ENCODE assay signal across 8 mouse cellular contexts in the genomic region with DNA sequence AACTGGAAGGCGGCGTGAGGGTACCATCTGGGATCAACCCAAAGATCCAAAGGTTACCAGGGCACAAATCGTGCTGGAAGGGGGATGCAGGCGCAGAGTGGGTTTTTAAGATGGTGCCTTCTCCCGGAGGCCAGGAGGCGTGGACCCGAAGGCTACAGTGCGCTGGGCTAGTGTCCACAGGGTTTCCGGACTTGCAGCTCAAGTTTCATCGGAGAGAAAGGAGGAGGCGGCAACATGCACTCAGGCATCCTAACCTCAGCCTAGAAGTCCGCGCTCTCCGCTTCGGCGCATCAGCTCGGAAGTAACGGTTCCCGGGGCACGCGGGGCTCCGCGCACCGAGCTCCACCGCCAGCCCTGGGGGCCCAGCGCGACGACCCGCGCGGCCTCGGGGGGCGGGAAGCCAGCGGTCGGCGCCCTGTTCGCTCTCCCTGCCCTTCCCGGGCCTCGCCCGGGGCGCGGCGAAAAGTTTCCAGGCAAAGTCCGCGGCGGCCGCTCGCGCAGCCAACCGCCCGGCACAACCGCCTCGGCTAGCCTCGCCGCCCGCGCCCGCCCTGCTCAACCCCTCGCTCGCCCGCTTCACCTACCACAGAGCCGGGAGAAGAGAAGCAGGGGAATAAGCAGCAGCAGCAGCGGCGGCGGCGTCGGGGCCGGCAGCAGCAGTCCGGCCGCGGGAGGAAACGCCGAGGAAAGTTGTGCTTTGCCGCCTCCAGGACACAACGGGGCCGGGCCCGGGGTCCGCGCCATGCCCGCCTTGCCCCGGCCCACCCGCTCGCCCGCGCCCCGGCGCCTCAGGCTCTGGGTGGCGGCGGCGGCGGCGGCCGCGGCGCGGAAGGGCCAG. TPM values are rescaled to one million over a fixed set of nuclear protein-coding genes. Genes with fewer than 3 reads are reported as not detected.
A peak's percentile ranks its signal among the peaks of the same experiment; 100 is the strongest.
DNase-seq lines count a peak whose midpoint lies in the region; ATAC-seq and TF ChIP-seq lines count a peak whose summit lies in the region.

No protein-coding gene starts in this region.

- H3ac ChIP-seq in myocyte (ENCODE audit: control insufficient read depth, insufficient read length), result peak overlapping the region; percentile 27

- intact Hi-C loops in heart, adult 2 months (cut with DNase I), result no loop called here

- no peak for TF ChIP-seq EP300 in heart, adult 2 months (IDR thresholded peaks at IDR 0.05; ENCODE audit: insufficient read depth, low read depth, low read length)

- no peak for TF ChIP-seq CTCF in heart, adult 2 months (IDR thresholded peaks at IDR 0.05)
- no peak; the same call in 1 of the 2 replicates for TF ChIP-seq CTCF in intestine, postnatal 0 days (IDR thresholded peaks at IDR 0.05; ENCODE audit: low read depth)

- H3K79me2 ChIP-seq in heart, adult 2 months (replicated peaks; ENCODE audit: control insufficient read depth, insufficient read depth, low read length), result no peaks in the 10 kb centered on the region
- peaks cover 47% of the 10 kb centered on the region for H3K79me2 ChIP-seq in myocyte (ENCODE audit: control insufficient read depth, insufficient read depth)

- H3K9ac ChIP-seq in embryonic facial prominence, embryonic 13.5 days, result peak overlapping the region; percentile 95
- H3K9ac ChIP-seq in heart, adult 2 months (ENCODE audit: low read depth, low read length), result peak overlapping the region; percentile 78
- peak overlapping the region; percentile 96 for H3K9ac ChIP-seq in intestine, postnatal 0 days (ENCODE audit: low read depth, low read length)

- ATAC-seq in megakaryocyte, adult 5-6 weeks (ENCODE audit: poor library complexity, severe bottlenecking), result no peak
- no peak for ATAC-seq in embryonic facial prominence, embryonic 13.5 days (ENCODE audit: insufficient number of reproducible peaks, insufficient read depth, low FRiP score, low TSS enrichment, low read depth)
- ATAC-seq in intestine, postnatal 0 days, result peak; percentile 73

- TF ChIP-seq POLR2A in heart, adult 2 months (IDR thresholded peaks at IDR 0.05; ENCODE audit: insufficient read depth, low read depth, low read length), result 0 out of 2 replicates have a peak, but pooled peaks have one; percentile 19
- peak; percentile 30 for TF ChIP-seq POLR2A in myocyte (IDR thresholded peaks at IDR 0.05; ENCODE audit: insufficient read length, low read depth)

- peak overlapping the region; percentile 87 for H3K4me2 ChIP-seq in embryonic facial prominence, embryonic 13.5 days
- H3K4me2 ChIP-seq in intestine, postnatal 0 days (replicated peaks; ENCODE audit: low read depth), result peak overlapping the region; percentile 81
- H3K4me2 ChIP-seq in myocyte (ENCODE audit: low read depth), result peak overlapping the region; percentile 65

- peak overlapping the region; percentile 90 for H3K4me3 ChIP-seq in megakaryocyte, embryonic 14.5 days (replicated peaks)
- peak overlapping the region; percentile 89 for H3K4me3 ChIP-seq in embryonic facial prominence, embryonic 13.5 days
- H3K4me3 ChIP-seq in heart, adult 2 months, result peak overlapping the region; percentile 83
- H3K4me3 ChIP-seq in intestine, postnatal 0 days (ENCODE audit: low read depth, low read length), result peak overlapping the region; percentile 91
- peak overlapping the region; percentile 43 for H3K4me3 ChIP-seq in myocyte

- WGBS in embryonic facial prominence, embryonic 13.5 days, result under 1% methylated on average over 93 of the region's 96 CpGs
- under 1% methylated on average over 78 of the region's 96 CpGs for WGBS in heart, adult 2 months
- under 1% methylated on average over 89 of the region's 96 CpGs for WGBS in intestine, postnatal 0 days

- DNase-seq in heart, adult 2 months, result peak; percentile 64 to 69
- peak; percentile 36 for DNase-seq in liver
- peak; percentile 68 for DNase-seq in testis, postnatal 14 days (ENCODE audit: low spot score)

- peaks cover 50% of the 10 kb centered on the region for H3K27me3 ChIP-seq in megakaryocyte, embryonic 14.5 days (replicated peaks)
- H3K27me3 ChIP-seq in embryonic facial prominence, embryonic 13.5 days, result peaks cover 7% of the 10 kb centered on the region
- H3K27me3 ChIP-seq in heart, adult 2 months (ENCODE audit: control insufficient read depth, insufficient read depth, low read length), result no peaks in the 10 kb centered on the region
- H3K27me3 ChIP-seq in intestine, postnatal 0 days (replicated peaks; ENCODE audit: control insufficient read depth, insufficient read depth, low read length), result no peaks in the 10 kb centered on the region
- H3K27me3 ChIP-seq in myocyte (ENCODE audit: control insufficient read depth, insufficient read depth, insufficient read length), result no peaks in the 10 kb centered on the region

- peak overlapping the region; percentile 94 for H3K27ac ChIP-seq in embryonic facial prominence, embryonic 13.5 days
- H3K27ac ChIP-seq in heart, adult 2 months, result peak overlapping the region; percentile 71
- peak overlapping the region; percentile 98 for H3K27ac ChIP-seq in intestine, postnatal 0 days (ENCODE audit: low read depth, low read length)

- peaks cover 22% of the 10 kb centered on the region for H3K4me1 ChIP-seq in megakaryocyte, embryonic 14.5 days
- peaks cover 18% of the 10 kb centered on the region for H3K4me1 ChIP-seq in embryonic facial prominence, embryonic 13.5 days
- H3K4me1 ChIP-seq in heart, adult 2 months (ENCODE audit: control insufficient read depth, insufficient read depth, low read length), result peaks cover 1% of the 10 kb centered on the region
- H3K4me1 ChIP-seq in intestine, postnatal 0 days (replicated peaks; ENCODE audit: control insufficient read depth, insufficient read depth, low read length), result peaks cover 8% of the 10 kb centered on the region

- H3K9me3 ChIP-seq in megakaryocyte, embryonic 14.5 days, result peaks cover 5% of the 10 kb centered on the region; the same call in 1 of the 2 replicates
- H3K9me3 ChIP-seq in embryonic facial prominence, embryonic 13.5 days, result no peaks in the 10 kb centered on the region
- no peaks in the 10 kb centered on the region for H3K9me3 ChIP-seq in intestine, postnatal 0 days (ENCODE audit: control insufficient read depth)

- H3K36me3 ChIP-seq in megakaryocyte, embryonic 14.5 days (replicated peaks; ENCODE audit: low read length), result no peaks in the 10 kb centered on the region
- H3K36me3 ChIP-seq in embryonic facial prominence, embryonic 13.5 days, result no peaks in the 10 kb centered on the region
- peaks cover 2% of the 10 kb centered on the region; the same call in 1 of the 2 replicates for H3K36me3 ChIP-seq in heart, adult 2 months (ENCODE audit: control insufficient read depth, insufficient read depth, low read length)
- no peaks in the 10 kb centered on the region for H3K36me3 ChIP-seq in intestine, postnatal 0 days (ENCODE audit: control insufficient read depth, insufficient read depth)
- H3K36me3 ChIP-seq in myocyte (ENCODE audit: control insufficient read depth, insufficient read depth), result no peaks in the 10 kb centered on the region

TF ChIP-seq in myocyte, 11 proteins besides CTCF, POLR2A, EP300 and RAD21:
- TF ChIP-seq POLR2AphosphoS2 (IDR thresholded peaks at IDR 0.05; ENCODE audit: insufficient read length, low read depth) (peak; percentile 46), SRF (IDR thresholded peaks at IDR 0.05; ENCODE audit: control insufficient read depth, insufficient read length, low read depth) (no peak)

RNA-seq across cellular contexts. Expression of a gene that starts 2.1 kb away (rescaled TPM):
- polyA plus RNA-seq in megakaryocyte, embryonic 14.5 days (2012; ENCODE audit: insufficient read depth, low replicate concordance), result not detected in 2 replicates
- total RNA-seq in megakaryocyte, adult 5-6 weeks (2015), result 0.07 TPM in 1 of 2 replicates, not detected in the other
- total RNA-seq in megakaryocyte, adult 5-6 weeks (2017), result 0.08 TPM in 1 of 2 replicates, not detected in the other
- polyA plus RNA-seq in embryonic facial prominence, embryonic 13.5 days (2015; fragmentation: Nextera tagmentation; extraction: Ambion mirVana), result 14.5 and 25.6 TPM in 2 replicates
- 1 to 10 TPM; 6.8 to 8.0 TPM for total RNA-seq in heart, adult 2 months (2021)
- 2.0 and 5.7 TPM in 2 replicates for polyA plus RNA-seq in heart, adult 2 months (2012; rRNA removed)
- 36.7 and 40.8 TPM in 2 replicates for polyA plus RNA-seq in intestine, postnatal 0 days (2015; fragmentation: Nextera tagmentation; extraction: Ambion mirVana)
- 8.1 TPM for polyA plus RNA-seq in myocyte (2012; fragmentation: generic; extraction: Trizol)
